Mouse (Mus musculus) myocyte (in vitro differentiated cells): Measurements from ENCODE around the gene Calml3. TPM values are rescaled to one million over a fixed set of nuclear protein-coding genes. Genes with fewer than 3 reads are reported as not detected.

Source experiments
- H3K27me3 ChIP-seq: one replicate; pipeline ENCODE4 v1.6.1; 2011; ENCODE audit not compliant: control insufficient read depth, insufficient read depth, insufficient read length
- H3K36me3 ChIP-seq: one replicate; pipeline ENCODE4 v1.6.1; 2011; ENCODE audit not compliant: control insufficient read depth, insufficient read depth
- H3K4me2 ChIP-seq: one replicate; pipeline ENCODE4 v1.6.1; 2011; ENCODE audit warnings: low read depth, control low read depth
- H3K4me3 ChIP-seq: one replicate; pipeline ENCODE4 v1.5.1; 2011; ENCODE audit warnings: mild to moderate bottlenecking, control low read depth, moderate library complexity
- H3K79me2 ChIP-seq: one replicate; pipeline ENCODE4 v1.6.1; 2011; ENCODE audit not compliant: control insufficient read depth, insufficient read depth
- H3ac ChIP-seq: one replicate; pipeline ENCODE4 v1.6.1; 2011; ENCODE audit not compliant: control insufficient read depth, insufficient read length
- CEBPB ChIP-seq: IDR thresholded peaks from 2 replicates; pipeline ENCODE4 v1.6.1; 2011; ENCODE audit warnings: mild to moderate bottlenecking, moderate library complexity; ENCODE audit not compliant: poor library complexity, insufficient read depth, severe bottlenecking
- E2F4 ChIP-seq: IDR thresholded peaks from one replicate; pipeline ENCODE4 v1.6.1; 2011; ENCODE audit warnings: mild to moderate bottlenecking, control low read depth, moderate library complexity; ENCODE audit not compliant: insufficient read depth
- MAX ChIP-seq: IDR thresholded peaks from one replicate; pipeline ENCODE4 v1.6.1; 2011; ENCODE audit warnings: low read depth, mild to moderate bottlenecking, control low read depth
- MYOD1 ChIP-seq, 3 experiments: IDR thresholded peaks; one replicate each; pipeline ENCODE4 v1.6.1; 2011; ENCODE audit warnings: control low read depth in 2 of 3, low read depth in 2 of 3, mild to moderate bottlenecking in 2 of 3, moderate library complexity in 1 of 3; ENCODE audit not compliant: insufficient read length in 2 of 3, control insufficient read depth in 1 of 3
- MYOG ChIP-seq, 3 experiments: IDR thresholded peaks; one replicate each; pipeline ENCODE4 v1.6.1; 2011; ENCODE audit warnings: control low read depth in 2 of 3, low read depth in 2 of 3, mild to moderate bottlenecking in 2 of 3; ENCODE audit not compliant: insufficient read length in 2 of 3, control insufficient read depth in 1 of 3, insufficient read depth in 1 of 3
- POLR2A ChIP-seq: IDR thresholded peaks from one replicate; pipeline ENCODE4 v1.6.1; 2011; ENCODE audit warnings: low read depth, mild to moderate bottlenecking, control low read depth, moderate library complexity; ENCODE audit not compliant: insufficient read length
- POLR2AphosphoS2 ChIP-seq: IDR thresholded peaks from one replicate; pipeline ENCODE4 v1.6.1; 2011; ENCODE audit warnings: low read depth, control low read depth; ENCODE audit not compliant: insufficient read length
- REST ChIP-seq: IDR thresholded peaks from one replicate; pipeline ENCODE4 v1.6.1; 2011; ENCODE audit warnings: mild to moderate bottlenecking, control low read depth, moderate library complexity; ENCODE audit not compliant: insufficient read depth, insufficient read length
- SRF ChIP-seq: IDR thresholded peaks from one replicate; pipeline ENCODE4 v1.6.1; 2011; ENCODE audit warnings: low read depth; ENCODE audit not compliant: control insufficient read depth, insufficient read length
- TCF12 ChIP-seq: IDR thresholded peaks from one replicate; pipeline ENCODE4 v1.6.1; 2011; ENCODE audit warnings: mild to moderate bottlenecking, control low read depth; ENCODE audit not compliant: poor library complexity, insufficient read depth, severe bottlenecking
- TCF3 ChIP-seq: IDR thresholded peaks from one replicate; pipeline ENCODE4 v1.6.1; 2011; ENCODE audit warnings: low read depth, control low read depth; ENCODE audit not compliant: insufficient read length
- USF1 ChIP-seq: IDR thresholded peaks from one replicate; pipeline ENCODE4 v1.6.1; 2011; ENCODE audit warnings: low read depth, mild to moderate bottlenecking, control low read depth, moderate library complexity
- polyA plus RNA-seq: library from polyadenylated mRNA; unstranded; fragments of >200 nt; fragmentation: generic; extraction: Trizol; gene quantifications from one replicate; pipeline ENCODE4 v1.2.1, GENCODE M21; 2012; ENCODE audit warnings: missing spikeins

Gene Calml3
- polyA plus RNA-seq, 1 experiment: 0.08 TPM

DNA sequence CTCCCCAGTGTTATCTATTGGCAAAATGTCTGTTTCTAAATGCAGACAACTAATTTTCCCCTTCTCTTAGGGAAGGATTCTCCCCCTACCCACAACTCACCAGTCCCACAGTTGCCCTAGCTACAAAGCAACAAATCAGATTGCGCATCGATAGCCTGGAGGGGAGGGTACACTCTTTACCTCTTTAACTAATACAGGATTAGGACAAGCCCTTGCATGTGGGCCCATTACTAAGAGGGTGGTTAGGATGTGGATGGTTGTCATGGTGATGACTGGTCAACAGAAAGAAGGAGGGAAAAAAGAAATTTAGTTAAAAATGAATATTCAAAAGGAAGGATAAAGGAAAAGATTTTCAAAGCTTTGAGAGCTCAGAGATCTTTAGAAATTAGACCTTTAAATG lies 45.8 kb downstream of the Calml3 start:
- H3K79me2 ChIP-seq: no peaks in the 10 kb centered on the region
- no peak overlapping the region for H3ac ChIP-seq
- no peak overlapping the region for H3K4me3 ChIP-seq
- TF ChIP-seq REST (no peak), POLR2AphosphoS2 (no peak), MAX (no peak), CEBPB (no peak), TCF3 (no peak), TCF12 (no peak), POLR2A (no peak), MYOG (IDR thresholded peaks at IDR 0.05; ENCODE audit: control insufficient read depth in 1 of 3, insufficient read depth in 1 of 3, insufficient read length in 2 of 3, low read depth in 2 of 3) (no peak), E2F4 (no peak), USF1 (no peak), SRF (no peak), MYOD1 (IDR thresholded peaks at IDR 0.05; ENCODE audit: control insufficient read depth in 1 of 3, insufficient read length in 2 of 3, low read depth in 2 of 3) (no peak)
- no peaks in the 10 kb centered on the region for H3K27me3 ChIP-seq
- no peaks in the 10 kb centered on the region for H3K36me3 ChIP-seq
- no peak overlapping the region for H3K4me2 ChIP-seq

GRCm38 (mm10) chr13:3753291-3753690 lies 50.8 kb downstream of the Calml3 start:
- TF ChIP-seq MYOG (IDR thresholded peaks at IDR 0.05; ENCODE audit: control insufficient read depth in 1 of 3, insufficient read depth in 1 of 3, insufficient read length in 2 of 3, low read depth in 2 of 3) (no peak), POLR2AphosphoS2 (no peak), CEBPB (no peak), POLR2A (no peak), MAX (no peak), TCF3 (no peak), REST (no peak), MYOD1 (IDR thresholded peaks at IDR 0.05; ENCODE audit: control insufficient read depth in 1 of 3, insufficient read length in 2 of 3, low read depth in 2 of 3) (no peak)
- H3ac ChIP-seq: no peak overlapping the region
- H3K36me3 ChIP-seq: no peaks in the 10 kb centered on the region

More at GRCm38 (mm10) chr13:3753291-3753690, 50.8 kb downstream of the Calml3 start:
- Histone ChIP-seq H3K4me2 (no peak overlapping the region), H3K4me3 (no peak overlapping the region), H3K79me2 (no peaks in the 10 kb centered on the region), H3K27me3 (no peaks in the 10 kb centered on the region)

Other genes starting within 250 kb of the Calml3 start
- 2.5 TPM for gene Fam208b, start 193.2 kb downstream of the Calml3 start, polyA plus RNA-seq
- 0.97 TPM for gene Asb13, start 170.3 kb downstream of the Calml3 start, polyA plus RNA-seq
- 0.05 TPM for gene Calm4, start 33.4 kb upstream of the Calml3 start, polyA plus RNA-seq
- not detected for gene Calm5, start 49.9 kb upstream of the Calml3 start, polyA plus RNA-seq
- gene Net1, start 113.9 kb upstream of the Calml3 start, polyA plus RNA-seq: 13.7 TPM
- not detected for gene Tubal3, start 114.0 kb upstream of the Calml3 start, polyA plus RNA-seq
- gene Ucn3, start 141.0 kb upstream of the Calml3 start, polyA plus RNA-seq: not detected
- 0.05 TPM for gene Akr1c14, start 244.7 kb upstream of the Calml3 start, polyA plus RNA-seq